Mouse (Mus musculus): ENCODE measurements at regions not wholly inside any gene's neighbourhood (a gene's known extent, or its start where the extent isn't known, plus 50 kb on each side); places are given as distances from the start of the nearest gene placed in this dataset.

GRCm38 (mm10) chr17:9976866-9977421, 307.4 kb upstream of the Pabpc6 start:
- DNase-seq = no peak

DNA sequence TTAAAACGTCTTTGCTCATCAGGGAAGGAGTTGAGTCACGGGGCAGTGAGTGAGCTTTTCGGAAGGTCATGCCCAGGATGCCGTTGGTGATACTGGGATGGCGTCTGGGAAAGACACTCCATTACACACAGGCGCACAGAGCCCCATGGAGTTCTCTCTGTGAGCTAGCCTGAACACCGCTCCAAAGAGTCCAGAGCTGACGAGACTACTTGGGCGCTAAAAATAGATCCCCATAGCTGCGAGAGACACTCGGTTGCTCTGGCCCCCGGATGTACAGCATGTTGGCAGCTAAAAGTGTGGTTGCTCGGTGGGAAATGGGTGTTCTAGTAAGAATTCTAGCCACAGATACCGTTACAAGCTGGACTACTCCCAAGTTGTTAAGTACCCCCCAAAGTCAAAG, 306.5 kb upstream of the Pabpc6 start:
- DNase-seq = no peak

- no peak for DNase-seq
Measured at GRCm38 (mm10) chr17:9975153-9975552, 305.6 kb upstream of the Pabpc6 start.

- no peak for DNase-seq
Measured at GRCm38 (mm10) chr17:9967988-9968387, 298.5 kb upstream of the Pabpc6 start.

GRCm38 (mm10) chr17:9962893-9963436, 293.4 kb upstream of the Pabpc6 start:
- DNase-seq = no peak

DNA sequence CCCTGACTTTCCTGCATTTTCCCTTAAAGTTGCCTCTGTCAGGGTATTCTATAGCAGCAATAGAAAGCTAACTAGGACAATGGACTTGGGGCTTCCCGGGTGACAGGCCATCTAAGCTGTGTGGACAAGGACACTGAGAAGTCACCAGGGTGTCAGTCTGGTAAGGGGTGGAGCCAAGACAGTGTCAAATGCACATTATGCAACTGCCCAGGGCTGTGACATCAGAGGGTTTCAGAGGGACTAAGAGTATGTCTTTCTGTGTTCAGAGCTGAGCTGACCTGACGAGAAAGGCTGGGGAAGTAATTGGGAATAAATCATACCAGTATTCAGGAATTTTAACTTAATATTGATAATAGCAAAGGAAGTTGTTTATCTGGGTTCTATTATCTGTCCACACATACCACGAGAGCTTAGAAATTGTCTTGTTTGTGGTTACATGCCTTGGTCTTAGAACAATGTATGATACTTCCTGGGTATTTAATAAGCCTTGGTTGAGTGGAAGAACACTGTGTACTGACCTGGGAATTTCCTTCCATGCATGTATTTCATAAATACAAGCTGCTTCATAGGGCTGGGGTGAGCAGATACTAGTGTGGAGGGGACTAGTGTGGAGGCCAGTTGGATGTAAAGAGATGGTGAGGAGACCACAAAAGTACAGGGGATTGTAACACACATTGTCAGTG, 279.6 kb upstream of the Pabpc6 start:
- no peak for DNase-seq

DNA sequence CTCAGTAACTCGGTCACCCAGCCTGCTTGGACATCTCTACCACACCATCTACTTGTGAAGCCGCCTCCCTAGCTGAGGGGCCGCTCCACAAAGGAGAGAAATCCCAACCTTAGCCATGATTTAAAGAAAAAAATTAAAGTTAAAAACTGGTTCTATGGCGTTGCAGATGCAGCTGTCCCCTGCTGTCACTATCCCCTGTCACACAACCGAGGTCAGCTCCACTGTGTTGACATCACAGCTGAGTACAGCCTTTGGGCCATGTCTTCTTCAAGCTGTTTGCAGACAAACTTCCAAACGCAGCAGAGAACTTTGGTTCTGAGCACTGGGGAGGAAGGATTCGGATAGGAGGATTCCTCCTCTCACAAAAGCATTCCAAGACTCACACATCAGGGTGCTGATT, 278.1 kb upstream of the Pabpc6 start:
- DNase-seq = no peak

DNA sequence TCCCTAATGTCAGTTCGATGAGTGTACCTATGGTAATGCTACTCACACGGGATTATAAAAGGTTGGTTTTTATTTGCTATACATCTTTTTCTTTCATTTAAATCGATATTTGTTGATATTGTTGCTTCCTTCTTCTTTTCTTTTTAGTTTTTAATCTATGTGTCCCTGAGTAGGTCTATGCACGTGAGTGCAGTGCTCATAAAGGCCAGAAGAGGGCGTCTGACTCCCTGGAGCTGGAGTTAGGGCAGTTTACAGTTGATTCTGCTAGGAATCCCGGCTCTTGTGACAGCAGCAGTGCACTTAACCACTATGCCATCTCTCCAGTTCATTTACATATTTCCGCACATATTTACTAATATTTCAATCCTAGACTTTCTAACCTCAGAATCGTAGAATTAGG, 275.0 kb upstream of the Pabpc6 start:
- DNase-seq = no peak

- no peak for DNase-seq
Measured at GRCm38 (mm10) chr17:9942171-9942570, 272.7 kb upstream of the Pabpc6 start.

- DNase-seq = no peak
Measured at GRCm38 (mm10) chr17:9939576-9939975, 270.1 kb upstream of the Pabpc6 start.

GRCm38 (mm10) chr17:9938426-9938825, 268.9 kb upstream of the Pabpc6 start:
- DNase-seq = no peak

GRCm38 (mm10) chr17:9937211-9937610, 267.7 kb upstream of the Pabpc6 start:
- DNase-seq = no peak

GRCm38 (mm10) chr17:9932186-9932585, 262.7 kb upstream of the Pabpc6 start:
- DNase-seq = no peak

DNA sequence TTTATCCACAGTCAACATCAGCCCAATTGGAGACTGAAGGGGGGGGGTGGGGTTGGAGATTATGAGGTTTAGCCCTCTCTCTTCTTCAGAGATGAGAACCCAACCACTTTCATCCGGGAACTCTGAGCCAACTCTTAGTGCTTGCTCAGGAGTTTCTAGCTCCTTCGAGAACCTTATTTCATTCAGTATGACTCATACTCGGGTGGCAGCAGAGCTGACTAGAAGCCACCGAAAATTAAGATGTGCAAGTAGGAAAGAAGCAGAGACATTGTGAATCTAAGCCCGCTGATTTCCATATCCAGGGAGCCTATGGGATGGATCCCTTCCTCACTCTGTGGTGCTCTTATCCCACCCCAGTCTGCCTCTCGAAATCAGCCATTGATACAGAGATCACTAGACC, 262.0 kb upstream of the Pabpc6 start:
- no peak for DNase-seq

- no peak for DNase-seq
Measured at GRCm38 (mm10) chr17:9929448-9930088, 260.1 kb upstream of the Pabpc6 start.

DNA sequence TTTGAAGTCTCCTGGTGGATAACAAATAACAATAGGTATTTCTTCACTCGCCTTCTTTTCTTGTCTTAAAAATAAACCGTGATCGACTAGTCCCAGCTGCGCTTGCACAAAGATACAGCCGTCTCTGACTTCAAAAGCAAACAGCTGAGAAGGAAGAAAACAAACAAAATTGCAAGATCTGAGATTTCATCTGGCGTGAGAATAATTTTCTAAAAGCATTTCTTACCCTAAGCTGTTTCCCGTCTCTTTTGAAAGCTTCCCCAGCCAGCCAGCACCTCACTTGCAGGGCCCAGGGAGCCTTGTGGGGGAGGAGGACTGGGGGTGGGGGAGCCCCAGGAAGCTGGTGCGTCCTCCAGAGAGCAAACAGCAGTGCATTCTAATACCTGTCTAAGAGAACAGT, 258.2 kb upstream of the Pabpc6 start:
- DNase-seq = no peak

- no peak for DNase-seq
Measured at GRCm38 (mm10) chr17:9926308-9926707, 256.8 kb upstream of the Pabpc6 start.

DNA sequence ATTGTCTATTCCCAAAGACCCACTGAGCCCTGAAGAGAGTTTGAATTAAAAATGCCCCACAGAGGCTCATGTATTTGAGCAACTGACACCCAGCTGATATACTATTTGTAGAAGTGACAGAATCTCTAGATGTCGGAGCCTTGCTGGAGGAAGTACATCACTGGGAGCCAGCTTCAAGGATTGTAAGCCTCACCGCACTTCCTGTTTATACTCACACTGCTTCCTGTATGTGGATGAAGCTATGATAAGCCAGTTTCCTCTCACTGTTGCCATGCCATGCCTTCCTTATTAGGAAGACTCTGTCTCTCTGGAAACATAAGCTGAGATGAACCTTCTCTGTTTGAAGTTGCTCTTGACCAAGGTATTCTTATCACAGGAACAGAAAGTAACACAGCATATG, 251.8 kb upstream of the Pabpc6 start:
- peak in 1 of 2 experiments; percentile 9 for DNase-seq

- DNase-seq = no peak
Measured at GRCm38 (mm10) chr17:9917031-9917430, 247.5 kb upstream of the Pabpc6 start.

GRCm38 (mm10) chr17:9910856-9911255, 241.3 kb upstream of the Pabpc6 start:
- no peak for DNase-seq

- DNase-seq = no peak
Measured at GRCm38 (mm10) chr17:9907077-9907476, 237.6 kb upstream of the Pabpc6 start.

DNA sequence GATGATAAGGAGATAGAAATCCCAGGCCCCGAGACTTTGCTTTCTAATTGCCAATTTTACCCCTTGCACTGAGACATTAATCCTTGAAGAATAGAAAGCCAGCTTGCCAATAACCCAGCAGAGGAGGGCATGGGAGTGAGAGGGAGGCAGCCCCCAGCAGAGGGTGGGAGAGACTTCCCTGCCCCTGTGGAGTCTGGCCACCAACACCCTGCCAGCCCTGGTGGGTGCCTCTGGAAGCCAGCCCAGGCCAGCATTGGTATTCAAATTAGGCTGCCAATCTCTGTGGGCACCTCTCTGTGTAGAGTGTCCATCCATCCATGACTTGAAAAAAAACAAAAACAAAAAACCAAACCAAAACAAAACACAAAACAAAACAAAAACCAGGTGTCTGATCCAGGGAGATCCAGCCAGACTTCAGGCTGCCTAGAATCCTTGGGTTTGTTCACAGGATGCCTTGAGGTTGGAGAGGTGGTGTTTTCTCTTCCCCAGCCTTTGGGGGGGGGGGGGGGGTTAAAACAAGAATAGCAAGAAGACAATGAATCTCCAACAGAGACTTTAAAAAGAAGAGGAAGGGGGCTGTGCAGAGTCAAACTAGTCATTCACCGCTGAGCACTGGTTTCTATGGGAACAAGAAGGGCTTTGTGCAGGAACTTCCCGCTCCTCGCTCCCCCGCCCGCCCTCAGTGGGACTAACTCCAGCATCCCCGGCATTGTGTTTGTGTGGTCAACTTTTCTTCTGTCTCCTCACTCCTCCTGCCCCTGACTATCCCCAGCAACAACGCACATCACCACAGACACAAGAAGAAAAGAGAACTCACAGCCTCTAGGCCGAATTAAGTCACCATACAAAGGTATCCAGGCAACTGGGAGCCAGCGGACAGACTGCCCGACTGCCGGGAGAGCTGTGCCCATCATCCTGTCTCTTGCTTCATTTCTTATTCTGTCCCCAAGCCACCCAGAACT, 236.3 kb upstream of the Pabpc6 start:
- DNase-seq = peak; percentile 19 to 33

DNA sequence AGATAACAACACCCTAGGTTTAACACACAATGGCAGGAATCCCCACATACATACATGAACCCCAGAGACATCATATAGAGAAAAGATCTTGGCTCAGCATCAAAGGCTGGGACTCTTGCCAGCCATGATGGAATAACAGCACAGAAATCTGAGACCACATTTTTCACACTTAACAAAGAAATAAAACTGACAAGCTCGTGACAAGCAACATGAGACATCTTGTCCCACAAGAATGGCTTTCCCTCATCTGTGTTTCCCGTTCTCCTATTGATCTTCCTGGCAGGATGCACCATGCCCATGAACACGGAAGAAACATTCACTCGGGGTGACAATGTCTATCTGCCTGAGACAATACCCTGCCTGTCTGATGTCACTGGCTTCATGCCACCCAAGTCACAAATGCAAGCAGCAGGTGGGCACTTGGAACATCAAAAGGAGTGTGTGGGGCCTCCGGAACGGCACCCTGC, 235.0 kb upstream of the Pabpc6 start:
- DNase-seq = no peak
